Mouse (Mus musculus) megakaryocyte, embryonic 14.5 days (primary cell): ENCODE measurements around the gene Zdhhc13. TPM values are rescaled to one million over a fixed set of nuclear protein-coding genes. Genes with fewer than 3 reads are reported as not detected.
A peak's percentile ranks its signal among the peaks of the same experiment; 100 is the strongest.

ENCODE experiments used
- H3K27me3 ChIP-seq: replicated peaks from 2 replicates; pipeline ENCODE3; 2012; ENCODE audit warnings: inconsistent platforms
- H3K36me3 ChIP-seq: replicated peaks from 2 replicates; pipeline ENCODE3; 2012; ENCODE audit warnings: low read length, inconsistent platforms, mixed read lengths
- H3K4me1 ChIP-seq: 2 replicates; pipeline ENCODE4 v1.6.1; 2012; ENCODE audit warnings: inconsistent platforms
- H3K4me3 ChIP-seq: replicated peaks from 2 replicates; pipeline ENCODE3; 2012; ENCODE audit warnings: moderate library complexity, mild to moderate bottlenecking, inconsistent platforms
- H3K9me3 ChIP-seq: 2 replicates; pipeline ENCODE4 v1.6.1; 2012; ENCODE audit warnings: inconsistent platforms
- FLI1 ChIP-seq: IDR thresholded peaks from 2 replicates; pipeline ENCODE4 v1.6.1; 2012; ENCODE audit warnings: low read length, inconsistent platforms, mixed read lengths
- GATA1 ChIP-seq: IDR thresholded peaks from 3 replicates; pipeline ENCODE4 v1.6.1; 2012; ENCODE audit warnings: mixed read lengths, low read length, inconsistent platforms, borderline replicate concordance
- polyA plus RNA-seq: library from polyadenylated mRNA; stranded (reverse); fragments of >175 nt; gene quantifications from 2 replicates; pipeline ENCODE4 v1.2.3, GENCODE M21; 2012; ENCODE audit warnings: low replicate concordance; ENCODE audit not compliant: insufficient read depth

Zdhhc13 gene
- polyA plus RNA-seq, 1 experiment: 3.1 TPM

DNA sequence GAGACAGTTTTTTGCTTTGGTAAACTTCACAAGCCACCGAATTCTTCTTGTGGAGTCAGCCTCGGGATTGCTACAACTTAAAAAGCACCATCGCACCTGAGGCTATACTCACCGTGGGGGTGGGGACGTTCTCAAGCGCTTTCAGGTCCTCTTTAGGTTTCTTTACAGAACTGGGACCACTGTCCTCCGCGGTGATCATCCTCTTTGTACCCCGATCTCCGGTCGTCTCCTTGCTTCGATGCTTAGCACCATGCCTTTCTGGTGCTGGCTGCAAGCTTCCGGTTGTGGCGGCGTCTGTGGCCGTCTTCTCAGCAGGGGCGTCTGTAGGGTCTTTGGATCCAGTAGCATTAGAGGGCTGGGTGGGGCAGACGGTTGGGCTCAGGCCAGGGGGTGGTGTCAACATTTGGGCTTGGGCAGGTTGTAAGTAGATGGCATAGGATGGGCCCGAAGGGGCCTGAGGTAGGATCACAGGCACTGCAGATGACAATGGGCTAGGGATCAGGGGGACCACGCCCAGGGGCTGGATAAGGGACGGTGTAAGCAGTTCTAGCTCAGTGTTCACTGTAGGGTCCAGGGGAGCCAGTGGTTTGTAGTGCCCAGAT lies 81.9 kb downstream of the Zdhhc13 start:
- peak overlapping the region; percentile 69 for H3K4me3 ChIP-seq

DNA sequence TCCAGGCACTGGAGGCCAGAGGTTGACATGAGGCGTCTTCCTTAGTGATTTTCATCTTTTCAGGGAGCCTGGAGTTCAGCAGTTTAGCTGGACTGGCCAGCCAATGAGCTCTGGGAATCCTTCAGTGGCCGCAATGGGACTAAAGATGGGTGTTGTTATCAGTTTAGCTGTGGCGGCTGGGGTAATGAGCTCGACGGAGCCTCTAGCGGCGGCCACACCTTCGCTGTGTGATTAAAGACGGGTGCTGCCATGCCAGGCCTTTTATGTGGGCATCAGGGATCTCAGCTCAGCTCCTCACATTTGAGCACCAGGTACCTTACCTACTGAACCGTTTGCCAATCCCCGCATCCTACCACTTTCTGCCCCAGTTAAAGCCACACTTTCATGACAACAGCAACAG lies 82.5 kb downstream of the Zdhhc13 start:
- no peaks in the 10 kb centered on the region for H3K9me3 ChIP-seq
- TF ChIP-seq GATA1 (no peak), FLI1 (no peak)
- no peak overlapping the region for H3K4me3 ChIP-seq
- H3K4me1 ChIP-seq: peaks cover 81% of the 10 kb centered on the region
- H3K36me3 ChIP-seq: peaks cover 98% of the 10 kb centered on the region
- H3K27me3 ChIP-seq: no peaks in the 10 kb centered on the region

More for the DNA sequence above, 81.9 kb downstream of the Zdhhc13 start:
- peaks cover 99% of the 10 kb centered on the region for H3K36me3 ChIP-seq
- H3K27me3 ChIP-seq: no peaks in the 10 kb centered on the region
- no peaks in the 10 kb centered on the region for H3K9me3 ChIP-seq
- TF ChIP-seq FLI1: no peak
- TF ChIP-seq GATA1: no peak
- peaks cover 80% of the 10 kb centered on the region for H3K4me1 ChIP-seq

DNA sequence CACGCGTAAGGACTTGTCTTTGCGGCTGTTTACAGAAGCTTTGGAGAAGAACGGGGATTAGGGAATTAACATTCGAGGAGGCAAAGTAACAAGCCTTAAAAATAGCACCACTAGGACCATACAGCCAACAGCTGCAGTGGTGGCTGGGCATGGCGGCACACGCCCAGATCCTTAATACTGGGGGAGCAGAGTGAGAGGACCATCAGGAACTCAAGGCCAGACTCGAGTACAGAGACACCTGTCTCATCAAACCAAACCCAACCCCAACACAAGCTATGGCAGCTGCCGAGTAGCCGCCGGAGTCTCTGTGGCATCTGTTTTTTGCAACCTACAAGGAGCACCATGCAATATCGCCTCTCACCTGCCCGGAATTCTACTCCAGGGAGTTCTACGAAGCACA lies 86.3 kb downstream of the Zdhhc13 start:
- no peak for TF ChIP-seq FLI1
- TF ChIP-seq GATA1: no peak
- H3K4me1 ChIP-seq: peaks cover 83% of the 10 kb centered on the region
- H3K4me3 ChIP-seq: no peak overlapping the region
- H3K27me3 ChIP-seq: no peaks in the 10 kb centered on the region
- H3K9me3 ChIP-seq: no peaks in the 10 kb centered on the region
- peaks cover 83% of the 10 kb centered on the region for H3K36me3 ChIP-seq

DNA sequence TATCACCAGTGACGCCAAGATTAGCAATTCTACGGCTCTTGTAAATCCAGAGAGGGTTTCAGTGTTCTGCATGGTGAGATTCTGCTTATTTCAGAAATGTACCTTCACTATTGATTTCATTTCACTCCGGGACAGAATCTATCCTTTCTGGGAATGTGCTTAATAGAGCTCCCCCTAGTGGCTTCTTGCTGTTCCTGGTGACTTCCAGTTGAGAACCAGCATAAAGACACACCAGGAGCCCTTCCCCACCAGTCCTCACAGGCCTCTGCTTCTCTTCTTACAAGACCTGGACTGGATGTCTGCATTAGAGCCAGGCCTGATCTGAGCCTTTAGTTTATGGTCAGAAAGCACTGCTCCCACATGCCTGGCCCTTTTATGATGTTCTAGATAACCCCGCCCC lies 87.7 kb downstream of the Zdhhc13 start:
- H3K27me3 ChIP-seq: no peaks in the 10 kb centered on the region
- no peak overlapping the region for H3K4me3 ChIP-seq
- H3K4me1 ChIP-seq: peaks cover 74% of the 10 kb centered on the region
- no peak for TF ChIP-seq FLI1
- TF ChIP-seq GATA1: no peak
- H3K9me3 ChIP-seq: no peaks in the 10 kb centered on the region
- peaks cover 69% of the 10 kb centered on the region for H3K36me3 ChIP-seq

Other genes with a start within 250 kb of the Zdhhc13 start
- not detected in 2 replicates for gene Mrgprb2, start 230.9 kb upstream of the Zdhhc13 start, polyA plus RNA-seq
- gene Mrgprb3, start 145.2 kb upstream of the Zdhhc13 start, polyA plus RNA-seq: not detected in 2 replicates
- gene Csrp3, start 59.0 kb downstream of the Zdhhc13 start, polyA plus RNA-seq: 1.4 TPM in 1 of 2 replicates, not detected in the other
- gene E2f8, start 92.6 kb downstream of the Zdhhc13 start, polyA plus RNA-seq: 23.0 and 25.1 TPM in 2 replicates
- 1.2 and 1.3 TPM in 2 replicates for gene Nav2, start 119.7 kb downstream of the Zdhhc13 start, polyA plus RNA-seq